Mouse (Mus musculus): ENCODE measurements at regions not wholly inside any gene's neighbourhood (a gene's known extent, or its start where the extent isn't known, plus 50 kb on each side); places are given as distances from the start of the nearest gene placed in this dataset.

DNA sequence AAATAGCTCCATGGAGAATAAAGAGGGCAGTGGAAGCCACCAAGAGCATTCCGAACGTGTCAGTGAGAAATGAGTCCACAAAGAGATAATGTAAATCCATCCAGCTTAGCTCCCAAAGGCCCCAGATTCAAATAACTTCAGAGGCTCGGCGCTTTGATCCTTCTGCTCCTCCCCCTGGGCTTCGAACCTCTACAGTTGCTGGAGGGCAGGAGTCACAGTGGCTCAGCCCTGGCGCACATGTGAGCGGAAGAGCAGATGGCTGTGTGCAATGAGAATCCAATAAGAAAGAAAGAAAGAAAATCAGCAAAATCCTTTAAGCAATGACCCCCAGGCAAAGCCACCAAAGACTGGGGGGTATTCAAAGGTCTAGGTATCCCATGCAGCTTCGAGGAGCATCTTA is 109.6 kb downstream of the Dyrk2 start:
- TF ChIP-seq MAFK (IDR thresholded peaks at IDR 0.05; ENCODE audit: insufficient read depth, low read depth, low read length) (no peak), CHD2 (IDR thresholded peaks at IDR 0.05; ENCODE audit: low read depth, low read length) (no peak), HCFC1 (IDR thresholded peaks at IDR 0.05; ENCODE audit: borderline replicate concordance, insufficient read depth, low read length) (no peak)

Measured in ES-E14 (cell line).